Mouse (Mus musculus): Measurements from ENCODE around the gene Rbpms2. TPM values are rescaled to one million over a fixed set of nuclear protein-coding genes. Genes with fewer than 3 reads are reported as not detected.

The Rbpms2 gene
- polyA plus RNA-seq, 1 experiment = 32.1 TPM

- Histone ChIP-seq H3ac (ENCODE audit: control insufficient read depth, insufficient read length) (no peak overlapping the region), H3K4me2 (ENCODE audit: low read depth) (peak overlapping the region; percentile 76), H3K79me2 (ENCODE audit: control insufficient read depth, insufficient read depth) (peaks cover 13% of the 10 kb centered on the region), H3K36me3 (ENCODE audit: control insufficient read depth, insufficient read depth) (no peaks in the 10 kb centered on the region), H3K27me3 (ENCODE audit: control insufficient read depth, insufficient read depth, insufficient read length) (no peaks in the 10 kb centered on the region), H3K4me3 (no peak overlapping the region)
- no peak for TF ChIP-seq USF1 (IDR thresholded peaks at IDR 0.05; ENCODE audit: low read depth)
- TF ChIP-seq MYOD1 (IDR thresholded peaks at IDR 0.05; ENCODE audit: control insufficient read depth in 1 of 3, insufficient read length in 2 of 3, low read depth in 2 of 3) = no peak
- no peak for TF ChIP-seq MAX (IDR thresholded peaks at IDR 0.05; ENCODE audit: low read depth)
- TF ChIP-seq SRF (IDR thresholded peaks at IDR 0.05; ENCODE audit: control insufficient read depth, insufficient read length, low read depth) = no peak
- TF ChIP-seq TCF12 (IDR thresholded peaks at IDR 0.05; ENCODE audit: insufficient read depth, poor library complexity, severe bottlenecking) = no peak
- no peak for TF ChIP-seq POLR2A (IDR thresholded peaks at IDR 0.05; ENCODE audit: insufficient read length, low read depth)
- no peak for TF ChIP-seq TCF3 (IDR thresholded peaks at IDR 0.05; ENCODE audit: insufficient read length, low read depth)
- TF ChIP-seq REST (IDR thresholded peaks at IDR 0.05; ENCODE audit: insufficient read depth, insufficient read length) = no peak
- TF ChIP-seq E2F4 (IDR thresholded peaks at IDR 0.05; ENCODE audit: insufficient read depth) = no peak
- TF ChIP-seq MYOG (IDR thresholded peaks at IDR 0.05; ENCODE audit: control insufficient read depth in 1 of 3, insufficient read depth in 1 of 3, insufficient read length in 2 of 3, low read depth in 2 of 3) = no peak
- no peak for TF ChIP-seq POLR2AphosphoS2 (IDR thresholded peaks at IDR 0.05; ENCODE audit: insufficient read length, low read depth)
- TF ChIP-seq CEBPB (IDR thresholded peaks at IDR 0.05; ENCODE audit: insufficient read depth, poor library complexity, severe bottlenecking) = no peak
Measured at GRCm38 (mm10) chr9:65672996-65673395, 43.5 kb downstream of the Rbpms2 start.

GRCm38 (mm10) chr9:65675461-65676357 is 46.3 kb downstream of the Rbpms2 start:
- Histone ChIP-seq H3K27me3 (ENCODE audit: control insufficient read depth, insufficient read depth, insufficient read length) (no peaks in the 10 kb centered on the region), H3K79me2 (ENCODE audit: control insufficient read depth, insufficient read depth) (peaks cover 37% of the 10 kb centered on the region), H3K4me3 (peak overlapping the region; percentile 54), H3K36me3 (ENCODE audit: control insufficient read depth, insufficient read depth) (no peaks in the 10 kb centered on the region), H3ac (ENCODE audit: control insufficient read depth, insufficient read length) (peak overlapping the region; percentile 46), H3K4me2 (ENCODE audit: low read depth) (peak overlapping the region; percentile 84)
- TF ChIP-seq REST (IDR thresholded peaks at IDR 0.05; ENCODE audit: insufficient read depth, insufficient read length) (no peak), POLR2AphosphoS2 (IDR thresholded peaks at IDR 0.05; ENCODE audit: insufficient read length, low read depth) (no peak), MAX (IDR thresholded peaks at IDR 0.05; ENCODE audit: low read depth) (no peak), POLR2A (IDR thresholded peaks at IDR 0.05; ENCODE audit: insufficient read length, low read depth) (no peak)

GRCm38 (mm10) chr9:65676358-65677118 is 47.1 kb downstream of the Rbpms2 start:
- Histone ChIP-seq H3K36me3 (ENCODE audit: control insufficient read depth, insufficient read depth) (no peaks in the 10 kb centered on the region), H3K4me2 (ENCODE audit: low read depth) (peak overlapping the region; percentile 84), H3K27me3 (ENCODE audit: control insufficient read depth, insufficient read depth, insufficient read length) (no peaks in the 10 kb centered on the region), H3K4me3 (peak overlapping the region; percentile 54), H3K79me2 (ENCODE audit: control insufficient read depth, insufficient read depth) (peaks cover 42% of the 10 kb centered on the region), H3ac (ENCODE audit: control insufficient read depth, insufficient read length) (peak overlapping the region; percentile 46)
- TF ChIP-seq POLR2AphosphoS2 (IDR thresholded peaks at IDR 0.05; ENCODE audit: insufficient read length, low read depth) = peak; percentile 83
- no peak for TF ChIP-seq CEBPB (IDR thresholded peaks at IDR 0.05; ENCODE audit: insufficient read depth, poor library complexity, severe bottlenecking)
- TF ChIP-seq POLR2A (IDR thresholded peaks at IDR 0.05; ENCODE audit: insufficient read length, low read depth) = peak; percentile 76

GRCm38 (mm10) chr9:65677119-65677462 is 47.6 kb downstream of the Rbpms2 start:
- H3K4me2 ChIP-seq (ENCODE audit: low read depth) = peak overlapping the region; percentile 81
- no peaks in the 10 kb centered on the region for H3K27me3 ChIP-seq (ENCODE audit: control insufficient read depth, insufficient read depth, insufficient read length)
- no peaks in the 10 kb centered on the region for H3K36me3 ChIP-seq (ENCODE audit: control insufficient read depth, insufficient read depth)
- peaks cover 48% of the 10 kb centered on the region for H3K79me2 ChIP-seq (ENCODE audit: control insufficient read depth, insufficient read depth)
- TF ChIP-seq REST (IDR thresholded peaks at IDR 0.05; ENCODE audit: insufficient read depth, insufficient read length) = no peak
- TF ChIP-seq MYOD1 (IDR thresholded peaks at IDR 0.05; ENCODE audit: control insufficient read depth in 1 of 3, insufficient read length in 2 of 3, low read depth in 2 of 3) = no peak
- TF ChIP-seq POLR2AphosphoS2 (IDR thresholded peaks at IDR 0.05; ENCODE audit: insufficient read length, low read depth) = no peak
- no peak for TF ChIP-seq MAX (IDR thresholded peaks at IDR 0.05; ENCODE audit: low read depth)
- peak overlapping the region; percentile 54 for H3K4me3 ChIP-seq
- H3ac ChIP-seq (ENCODE audit: control insufficient read depth, insufficient read length) = peak overlapping the region; percentile 46

- no peaks in the 10 kb centered on the region for H3K27me3 ChIP-seq (ENCODE audit: control insufficient read depth, insufficient read depth, insufficient read length)
- H3K79me2 ChIP-seq (ENCODE audit: control insufficient read depth, insufficient read depth) = peaks cover 70% of the 10 kb centered on the region
- no peak overlapping the region for H3K4me3 ChIP-seq
- H3ac ChIP-seq (ENCODE audit: control insufficient read depth, insufficient read length) = no peak overlapping the region
- TF ChIP-seq E2F4 (IDR thresholded peaks at IDR 0.05; ENCODE audit: insufficient read depth) = no peak
- TF ChIP-seq USF1 (IDR thresholded peaks at IDR 0.05; ENCODE audit: low read depth) = no peak
- no peak for TF ChIP-seq REST (IDR thresholded peaks at IDR 0.05; ENCODE audit: insufficient read depth, insufficient read length)
- TF ChIP-seq MYOD1 (IDR thresholded peaks at IDR 0.05; ENCODE audit: control insufficient read depth in 1 of 3, insufficient read length in 2 of 3, low read depth in 2 of 3) = no peak
- no peak for TF ChIP-seq POLR2AphosphoS2 (IDR thresholded peaks at IDR 0.05; ENCODE audit: insufficient read length, low read depth)
- TF ChIP-seq TCF3 (IDR thresholded peaks at IDR 0.05; ENCODE audit: insufficient read length, low read depth) = no peak
- H3K36me3 ChIP-seq (ENCODE audit: control insufficient read depth, insufficient read depth) = no peaks in the 10 kb centered on the region
- peak overlapping the region; percentile 81 for H3K4me2 ChIP-seq (ENCODE audit: low read depth)
Measured at GRCm38 (mm10) chr9:65679181-65679761, 49.8 kb downstream of the Rbpms2 start.

Measured in myocyte (in vitro differentiated cells).